In the genomic region with DNA sequence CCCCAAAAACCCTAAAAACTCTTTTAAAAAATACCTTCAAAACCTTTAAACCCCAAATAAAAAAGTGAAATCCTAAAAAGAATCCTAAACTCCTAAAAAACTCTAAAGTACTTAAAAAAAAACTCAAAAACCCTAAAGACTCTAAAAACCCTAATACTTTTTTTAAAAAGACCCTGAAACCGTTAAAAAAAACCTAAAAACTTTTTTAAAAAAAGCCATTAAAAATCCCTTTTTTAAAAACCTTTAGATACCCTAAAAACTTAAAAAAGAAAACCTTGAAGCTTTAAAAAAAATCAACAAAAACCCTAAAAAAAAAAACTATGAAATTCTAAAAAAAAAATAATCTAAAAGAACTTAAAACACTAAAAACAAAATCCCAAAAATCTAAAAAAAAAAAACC, we compare ENCODE assay signal across 31 mouse cellular contexts. TPM values are rescaled to one million over a fixed set of nuclear protein-coding genes. Genes with fewer than 3 reads are reported as not detected.
A peak's percentile ranks its signal among the peaks of the same experiment; 100 is the strongest.
DNase-seq lines count a peak whose midpoint lies in the region; ATAC-seq and TF ChIP-seq lines count a peak whose summit lies in the region.
"Had no signal": no experiment of that assay in that cellular context is flagged by ENCODE, and none has a peak within 500 bp of the region (broad histone marks: within the 10 kb centered on the region; RNA-seq: fewer than 3 reads in every experiment).

No protein-coding gene starts in this region.

- 98% methylated on average over 1 of the region's 1 CpGs for WGBS in lung, postnatal 0 days
- 95% methylated on average over 1 of the region's 1 CpGs for WGBS in limb, embryonic 10.5 days
- 95% methylated on average over 1 of the region's 1 CpGs for WGBS in intestine, embryonic 15.5 days

- TF ChIP-seq CTCF in lung, postnatal 0 days (IDR thresholded peaks at IDR 0.05) = no peak
- no peak for TF ChIP-seq CTCF in MEL (IDR thresholded peaks at IDR 0.05 in 2 of 3, conservative IDR thresholded peaks at IDR 0.05 in 1 of 3; ENCODE audit: control insufficient read depth in 1 of 3, insufficient read depth in 1 of 3, low read depth in 2 of 3, low read length in 3 of 3, poor library complexity in 1 of 3, severe bottlenecking in 1 of 3)

- TF ChIP-seq EP300 in lung, postnatal 0 days (IDR thresholded peaks at IDR 0.05) = no peak
- TF ChIP-seq EP300 in MEL (IDR thresholded peaks at IDR 0.05; ENCODE audit: low read depth in 1 of 2, low read length in 2 of 2) = no peak

- H3K36me3 ChIP-seq in lung, postnatal 0 days (ENCODE audit: insufficient read depth, low read length) = no peaks in the 10 kb centered on the region
- H3K36me3 ChIP-seq in MEL (ENCODE audit: control insufficient read depth in 1 of 2, insufficient read depth in 2 of 2, low read length in 2 of 2) = no peaks in the 10 kb centered on the region; a peak in 1 of 4 replicates
- 0 out of 2 replicates have a peak, but pooled peaks cover 5% of the 10 kb centered on the region for H3K36me3 ChIP-seq in limb, embryonic 10.5 days
- H3K36me3 ChIP-seq in intestine, embryonic 15.5 days = no peaks in the 10 kb centered on the region
- H3K36me3 ChIP-seq: embryonic facial prominence, embryonic 12.5 days; embryonic facial prominence, embryonic 15.5 days; heart, embryonic 10.5 days; heart, embryonic 13.5 days; hindbrain, embryonic 15.5 days had no signal

- no peaks in the 10 kb centered on the region for H3K79me2 ChIP-seq in MEL (ENCODE audit: control insufficient read depth, insufficient read depth, low read length, poor library complexity)

- no peaks in the 10 kb centered on the region for H3K9me3 ChIP-seq in lung, postnatal 0 days (ENCODE audit: low read length)
- H3K9me3 ChIP-seq in MEL (replicated peaks; ENCODE audit: insufficient read depth, low read length) = no peaks in the 10 kb centered on the region
- H3K9me3 ChIP-seq in limb, embryonic 10.5 days (replicated peaks) = no peaks in the 10 kb centered on the region
- H3K9me3 ChIP-seq in intestine, embryonic 15.5 days = no peaks in the 10 kb centered on the region
- H3K9me3 ChIP-seq: embryonic facial prominence, embryonic 12.5 days; embryonic facial prominence, embryonic 15.5 days; heart, embryonic 10.5 days; heart, embryonic 13.5 days; hindbrain, embryonic 15.5 days had no signal

- no peaks in the 10 kb centered on the region for H3K27me3 ChIP-seq in lung, postnatal 0 days (replicated peaks; ENCODE audit: insufficient read depth, low read length)
- H3K27me3 ChIP-seq in MEL (ENCODE audit: control insufficient read depth in 1 of 2, insufficient read depth in 2 of 2, low read length in 2 of 2) = no peaks in the 10 kb centered on the region
- no peaks in the 10 kb centered on the region for H3K27me3 ChIP-seq in limb, embryonic 10.5 days (ENCODE audit: low read depth, poor library complexity, severe bottlenecking)
- no peaks in the 10 kb centered on the region for H3K27me3 ChIP-seq in intestine, embryonic 15.5 days (replicated peaks)
- H3K27me3 ChIP-seq: embryonic facial prominence, embryonic 12.5 days; embryonic facial prominence, embryonic 15.5 days; heart, embryonic 13.5 days; hindbrain, embryonic 15.5 days had no signal

- H3K27ac ChIP-seq in lung, postnatal 0 days (ENCODE audit: low read length) = no peak overlapping the region
- H3K27ac ChIP-seq in MEL (ENCODE audit: control insufficient read depth, low read depth, low read length) = no peak overlapping the region
- H3K27ac ChIP-seq in limb, embryonic 10.5 days = no peak overlapping the region
- H3K27ac ChIP-seq in intestine, embryonic 15.5 days = no peak overlapping the region
- H3K27ac ChIP-seq: embryonic facial prominence, embryonic 12.5 days; embryonic facial prominence, embryonic 15.5 days; heart, adult 2 months; heart, embryonic 10.5 days; heart, embryonic 13.5 days; hindbrain, embryonic 15.5 days had no signal

- TF ChIP-seq POLR2A in MEL (IDR thresholded peaks at IDR 0.05; ENCODE audit: control insufficient read depth in 1 of 2, insufficient read depth in 1 of 2, low read depth in 1 of 2, low read length in 2 of 2, poor library complexity in 1 of 2) = no peak

- no peak overlapping the region for H3K9ac ChIP-seq in lung, postnatal 0 days (replicated peaks; ENCODE audit: low read depth)
- H3K9ac ChIP-seq in MEL (ENCODE audit: control insufficient read depth, low read depth, low read length, poor library complexity, severe bottlenecking) = no peak overlapping the region
- H3K9ac ChIP-seq in intestine, embryonic 15.5 days = no peak overlapping the region
- H3K9ac ChIP-seq: embryonic facial prominence, embryonic 12.5 days; embryonic facial prominence, embryonic 15.5 days; forebrain, postnatal 0 days; heart, embryonic 13.5 days; hindbrain, embryonic 15.5 days had no signal

- H3K4me1 ChIP-seq in lung, postnatal 0 days (ENCODE audit: insufficient read depth, low read depth, low read length) = no peaks in the 10 kb centered on the region
- peaks cover 0 to 2% of the 10 kb centered on the region in 2 experiments; a peak in 1 of 4 replicates for H3K4me1 ChIP-seq in MEL (ENCODE audit: control insufficient read depth in 1 of 2, insufficient read depth in 2 of 2, low read length in 2 of 2)
- H3K4me1 ChIP-seq in limb, embryonic 10.5 days = peaks cover 4% of the 10 kb centered on the region; the same call in 1 of the 2 replicates
- no peaks in the 10 kb centered on the region for H3K4me1 ChIP-seq in intestine, embryonic 15.5 days (replicated peaks)
- H3K4me1 ChIP-seq: embryonic facial prominence, embryonic 12.5 days; embryonic facial prominence, embryonic 15.5 days; heart, embryonic 10.5 days; heart, embryonic 13.5 days; hindbrain, embryonic 15.5 days had no signal

- H3K4me2 ChIP-seq in lung, postnatal 0 days (replicated peaks; ENCODE audit: low read depth, low read length) = no peak overlapping the region
- no peak overlapping the region for H3K4me2 ChIP-seq in intestine, embryonic 15.5 days (replicated peaks)
- H3K4me2 ChIP-seq: embryonic facial prominence, embryonic 12.5 days; embryonic facial prominence, embryonic 15.5 days; heart, embryonic 13.5 days; hindbrain, embryonic 15.5 days had no signal

- peak; percentile 4 for DNase-seq in lung, postnatal 0 days (ENCODE audit: low spot score)
- DNase-seq in lung, adult 18-20 months = no peak
- DNase-seq in A20 (ENCODE audit: low read depth, low spot score) (peak; percentile 18), MEL (ENCODE audit: low read depth, low spot score) (peak; percentile 12)
- DNase-seq in limb, embryonic 10.5 days (ENCODE audit: low spot score) = no peak
- DNase-seq: adrenal gland, adult 2 months; adrenal gland, postnatal 14 days; cerebellum, adult 11 months; cerebellum, adult 2 months; cerebellum, adult 9-11 months; cerebellum, postnatal 25 days; forebrain, postnatal 0 days; gastrocnemius, postnatal 25 days; heart, adult 2 months; heart, postnatal 14 days; heart, postnatal 4 days had no signal

- H3K4me3 ChIP-seq in lung, postnatal 0 days (ENCODE audit: low read depth, low read length) = no peak overlapping the region
- H3K4me3 ChIP-seq in MEL (ENCODE audit: control insufficient read depth in 1 of 2, insufficient read depth in 1 of 2, low read depth in 2 of 2, low read length in 2 of 2) = no peak overlapping the region
- H3K4me3 ChIP-seq in limb, embryonic 10.5 days = no peak overlapping the region
- no peak overlapping the region for H3K4me3 ChIP-seq in intestine, embryonic 15.5 days (replicated peaks)
- H3K4me3 ChIP-seq: embryonic facial prominence, embryonic 12.5 days; embryonic facial prominence, embryonic 15.5 days; heart, adult 2 months; heart, embryonic 10.5 days; heart, embryonic 13.5 days; hindbrain, embryonic 15.5 days had no signal

- ATAC-seq in lung, postnatal 0 days = no peak
- no peak for ATAC-seq in intestine, embryonic 15.5 days
- ATAC-seq: forebrain, embryonic 14.5 days; forebrain, postnatal 0 days; inflammation-experienced regulatory T-cells, adult 6 months had no signal

- TF ChIP-seq RAD21 in MEL (IDR thresholded peaks at IDR 0.05; ENCODE audit: low read depth, low read length) = no peak

TF ChIP-seq in MEL, 35 proteins besides CTCF, POLR2A, EP300 and RAD21:
- TF ChIP-seq MAX (IDR thresholded peaks at IDR 0.05; ENCODE audit: low read length) (no peak), MAFK (IDR thresholded peaks at IDR 0.05; ENCODE audit: borderline replicate concordance, low read depth, low read length) (no peak), MYB (IDR thresholded peaks at IDR 0.05; ENCODE audit: low read depth, low read length) (no peak), KAT2A (conservative IDR thresholded peaks at IDR 0.05; ENCODE audit: low read depth, low read length) (no peak), USF1 (IDR thresholded peaks at IDR 0.05; ENCODE audit: low read depth, low read length) (no peak), HCFC1 (IDR thresholded peaks at IDR 0.05; ENCODE audit: low read depth, low read length) (no peak), NRF1 (IDR thresholded peaks at IDR 0.05; ENCODE audit: insufficient read depth, low read depth, low read length, poor library complexity, severe bottlenecking) (no peak), UBTF (IDR thresholded peaks at IDR 0.05; ENCODE audit: borderline replicate concordance, insufficient read depth, low read depth, low read length) (no peak), ZC3H11A (IDR thresholded peaks at IDR 0.05; ENCODE audit: low read depth, low read length) (no peak)
TF ChIP-seq in MEL: peak in this region for 0.

RNA-seq across cellular contexts. Expression of a gene that starts 35.4 kb away (rescaled TPM):
- polyA plus RNA-seq in lung, postnatal 0 days (2015; fragmentation: Nextera tagmentation; extraction: Ambion mirVana) = not detected in 2 replicates
- not detected in 2 replicates for total RNA-seq in MEL (2012; rRNA removed)
- not detected for polyA plus RNA-seq in MEL (2012; ENCODE audit: insufficient read depth in 1 of 2, insufficient read length in 2 of 2, low read depth in 1 of 2, low replicate concordance in 2 of 2, missing spikeins in 1 of 2)
- polyA plus RNA-seq in limb, embryonic 10.5 days (2016; fragmentation: Nextera tagmentation; extraction: Ambion mirVana) = not detected in 2 replicates
- polyA plus RNA-seq in intestine, embryonic 15.5 days (2015; fragmentation: Nextera tagmentation; extraction: Ambion mirVana) = 0.14 and 0.19 TPM in 2 replicates
- total RNA-seq: adrenal gland, adult 2 months; adrenal gland, postnatal 14 days; adrenal gland, postnatal 4 days; common myeloid progenitor, adult 5-6 weeks; forebrain, postnatal 0 days; gastrocnemius, adult 8-10 months; gastrocnemius, postnatal 25 days; heart, adult 2 months; heart, postnatal 14 days; heart, postnatal 4 days had no signal
- polyA plus RNA-seq: adrenal gland, adult 2 months; embryonic facial prominence, embryonic 12.5 days; embryonic facial prominence, embryonic 15.5 days; forebrain, embryonic 11.5 days; forebrain, embryonic 14.5 days; forebrain, postnatal 0 days; frontal cortex, adult 2 months; heart, adult 2 months; heart, embryonic 10.5 days; heart, embryonic 13.5 days; heart, embryonic 16.5 days; hindbrain, embryonic 11.5 days; hindbrain, embryonic 15.5 days; inflammation-experienced regulatory T-cells, adult 6 months had no signal

RNA-seq across cellular contexts. Expression of a gene that starts 39.6 kb away (rescaled TPM):
- polyA plus RNA-seq in lung, postnatal 0 days (2015; fragmentation: Nextera tagmentation; extraction: Ambion mirVana) = 26.9 and 31.3 TPM in 2 replicates
- 62.9 and 67.7 TPM in 2 replicates for total RNA-seq in MEL (2012; rRNA removed)
- 100 to 1,000 TPM in 1 of 2 experiments, 10 to 100 TPM in 1; 87.8 to 140 TPM for polyA plus RNA-seq in MEL (2012; ENCODE audit: insufficient read depth in 1 of 2, insufficient read length in 2 of 2, low read depth in 1 of 2, low replicate concordance in 2 of 2, missing spikeins in 1 of 2)
- polyA plus RNA-seq in limb, embryonic 10.5 days (2016; fragmentation: Nextera tagmentation; extraction: Ambion mirVana) = 58.4 and 65.6 TPM in 2 replicates
- polyA plus RNA-seq in intestine, embryonic 15.5 days (2015; fragmentation: Nextera tagmentation; extraction: Ambion mirVana) = 37.7 and 43.5 TPM in 2 replicates

Comparison
In these comparisons a context has a peak if more than half of its experiments do, and no peak if none do; other contexts are left out.
1. DNase-seq: peak in lung, postnatal 0 days (single experiment), A20 (single experiment) and MEL (single experiment); none in lung, adult 18-20 months (0 of 2) and limb, embryonic 10.5 days (single experiment).